Mouse (Mus musculus): ENCODE results near the gene Mrap.

The Mrap gene

DNA sequence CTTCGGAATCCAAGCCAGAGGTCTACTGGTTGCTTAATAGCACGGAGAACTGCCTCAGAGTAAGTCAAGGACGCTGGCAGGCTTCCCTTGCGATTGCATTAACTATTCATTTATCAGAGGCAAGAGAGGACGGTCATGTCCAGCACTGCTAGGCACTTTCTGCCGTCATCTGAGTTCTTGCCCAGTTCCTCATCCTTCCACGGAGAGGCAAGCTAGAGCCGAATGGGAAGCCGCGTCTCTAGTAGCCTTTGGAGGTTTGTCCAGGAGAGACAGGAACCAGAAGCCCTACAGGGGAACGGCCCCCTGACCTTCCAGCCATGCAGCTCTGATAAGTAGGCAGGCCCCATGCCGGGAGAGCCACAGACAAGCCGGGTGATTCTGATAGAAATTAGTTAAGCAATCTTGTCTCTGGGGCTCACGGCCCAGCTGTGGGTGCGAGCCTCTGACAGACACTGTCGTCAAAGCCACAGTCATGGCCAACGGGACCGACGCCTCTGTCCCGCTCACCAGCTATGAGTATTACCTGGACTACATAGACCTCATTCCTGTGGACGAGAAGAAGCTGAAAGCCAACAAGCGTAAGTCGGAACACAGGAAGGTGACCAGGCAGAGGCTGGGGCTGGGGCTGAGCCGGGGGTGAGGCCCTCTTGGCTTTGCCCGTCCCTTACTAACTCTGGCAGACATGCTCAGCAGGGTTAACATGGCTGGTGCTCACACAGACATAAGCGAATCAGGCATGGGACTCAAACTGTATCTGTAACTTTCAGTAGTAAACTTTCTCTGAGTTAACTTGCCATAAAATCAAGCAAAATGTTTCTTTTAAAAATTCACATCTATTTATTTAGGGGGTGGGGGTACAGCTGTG lies at the start of gene Mrap:
Gene Mrap, plus strand, starts transcription at position 116 of the 865 bp plus-strand sequence.
- DNase-seq, result no peak

DNA sequence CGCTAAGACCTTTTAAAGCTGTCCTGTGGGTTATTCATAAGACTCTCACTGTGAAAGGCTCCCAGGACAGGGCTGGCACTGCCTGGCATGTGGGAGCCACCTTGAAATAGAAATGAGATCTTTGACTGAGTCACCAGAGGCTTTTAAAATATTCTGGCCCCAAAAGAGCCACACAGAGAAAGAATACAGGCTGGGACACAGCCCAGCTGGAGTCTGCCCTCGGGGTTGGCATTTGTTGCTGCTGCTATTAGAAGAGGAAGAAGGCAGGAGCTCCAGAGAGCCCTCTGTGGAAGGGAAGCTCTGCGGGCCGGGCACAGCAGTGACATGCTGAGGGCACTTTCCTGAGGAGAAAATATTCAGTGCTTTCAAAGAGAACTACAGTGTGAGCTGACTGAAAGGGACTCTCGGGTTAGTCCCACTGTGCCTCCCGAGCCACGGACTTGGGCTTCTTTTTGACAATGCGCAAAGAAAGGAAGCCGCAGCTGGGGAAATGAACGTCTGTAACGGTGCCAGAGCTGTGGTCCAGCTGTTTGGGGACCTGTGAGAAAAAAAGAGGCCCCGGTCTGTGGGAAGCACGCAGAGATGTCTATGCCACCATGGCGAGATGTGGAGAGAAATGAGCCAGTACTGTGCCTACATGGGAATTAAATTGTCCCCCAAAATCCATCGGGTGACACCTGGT lies 45.2 kb upstream of the Mrap start:
- DNase-seq, result no peak

DNA sequence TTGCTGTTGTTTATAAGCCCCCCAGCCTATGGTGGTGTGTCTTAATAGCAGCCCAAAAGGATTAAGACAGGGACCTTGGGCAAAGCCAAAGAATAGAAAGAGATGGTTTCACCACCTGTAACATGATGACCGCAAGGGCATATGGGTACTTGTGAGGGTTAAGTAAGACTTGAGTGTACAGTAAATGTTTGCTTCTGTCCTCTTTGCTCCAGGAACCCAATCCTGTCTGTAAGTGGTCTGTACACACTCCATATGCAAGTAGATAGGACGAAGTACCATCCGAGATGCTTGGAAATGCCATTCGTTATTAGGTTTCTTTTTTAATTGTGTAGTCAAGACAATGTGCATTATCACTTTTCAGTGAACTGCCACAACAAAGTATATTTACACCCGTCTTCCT lies 44.4 kb upstream of the Mrap start:
- no peak for DNase-seq

DNA sequence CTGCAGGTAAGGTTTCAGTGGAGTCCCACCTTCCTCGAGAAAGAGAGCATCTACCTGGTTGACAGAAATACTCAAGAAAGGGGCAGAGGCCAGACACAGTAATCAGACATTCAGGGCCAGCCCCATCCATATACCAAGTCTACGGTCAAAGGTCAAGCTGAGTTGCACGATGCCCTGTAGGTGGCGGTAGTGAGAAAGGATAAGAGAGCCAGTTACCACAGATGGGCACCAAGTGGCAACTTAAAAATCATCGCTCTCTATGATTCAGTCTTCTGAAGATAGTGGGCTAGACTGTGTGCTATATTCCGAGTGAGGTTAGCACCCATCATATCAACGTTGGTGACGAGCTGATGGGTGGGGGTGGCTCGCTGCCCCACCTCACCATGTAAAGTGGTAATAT lies 43.3 kb upstream of the Mrap start:
- no peak for DNase-seq

GRCm38 (mm10) chr16:90695121-90695520 lies 42.9 kb upstream of the Mrap start:
- no peak for DNase-seq

- DNase-seq, result no peak
Observed at GRCm38 (mm10) chr16:90696306-90696705, 41.7 kb upstream of the Mrap start.

DNA sequence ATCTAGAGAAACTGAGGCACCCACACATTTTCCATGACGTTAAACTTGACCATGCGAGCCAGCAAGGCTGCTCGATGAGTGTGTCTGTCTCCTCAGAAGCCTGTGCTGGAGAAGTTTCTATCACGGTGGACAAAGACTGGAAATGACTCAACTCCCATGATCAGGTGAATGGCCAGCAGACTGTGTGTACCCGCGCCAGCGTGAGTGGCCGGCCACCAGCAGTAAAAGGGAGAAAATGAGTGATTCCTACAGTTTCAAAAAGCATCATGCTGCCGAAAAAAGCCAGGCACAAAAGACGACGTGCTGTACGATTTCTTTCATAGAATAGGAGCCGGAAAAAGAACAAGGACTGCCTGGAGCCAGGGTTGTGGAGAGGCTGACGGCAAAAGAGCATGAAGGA lies 38.6 kb upstream of the Mrap start:
- no peak for DNase-seq

GRCm38 (mm10) chr16:90701541-90701940 lies 36.5 kb upstream of the Mrap start:
- no peak for DNase-seq

DNA sequence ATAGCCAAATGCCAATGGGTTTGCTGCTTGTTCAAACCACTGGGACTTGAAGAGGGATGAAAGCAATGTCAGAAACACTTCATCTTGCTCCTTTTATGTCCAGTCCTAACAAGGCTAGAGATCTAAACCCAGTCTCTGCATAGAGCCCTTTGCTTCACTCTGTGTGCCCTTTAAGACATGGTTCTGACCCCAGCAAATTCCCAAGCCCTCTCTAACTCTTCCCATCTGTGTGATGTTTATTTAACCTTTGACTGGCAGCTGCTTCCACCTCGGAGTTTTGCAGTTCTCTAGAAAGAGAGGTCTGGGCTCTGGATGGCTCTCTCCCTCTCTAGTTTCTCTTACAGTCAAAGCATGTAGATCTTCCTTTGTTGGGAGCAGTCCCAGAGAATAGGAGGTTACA lies 34.4 kb upstream of the Mrap start:
- no peak for DNase-seq

GRCm38 (mm10) chr16:90704161-90704825 lies 33.7 kb upstream of the Mrap start:
- DNase-seq, result no peak

DNA sequence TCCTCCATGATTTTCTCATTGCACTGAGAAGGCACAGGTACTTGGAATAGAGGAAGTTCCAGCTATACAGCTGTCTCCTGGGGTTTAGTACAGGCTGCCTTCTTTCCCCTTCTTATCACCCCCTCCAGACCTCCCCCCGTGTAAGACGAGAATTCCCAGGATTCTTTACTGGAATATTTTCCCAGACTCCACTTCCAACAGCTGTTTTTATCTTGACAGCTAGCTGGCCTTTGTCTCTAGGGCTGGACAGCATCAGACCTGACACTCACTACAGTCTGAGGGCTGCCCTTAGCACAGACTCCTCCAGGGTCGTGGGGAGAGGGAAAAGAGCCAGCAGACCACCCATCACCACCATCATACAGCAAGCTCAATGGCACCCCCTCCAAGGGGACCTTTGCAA lies 31.7 kb upstream of the Mrap start:
- no peak for DNase-seq

GRCm38 (mm10) chr16:90709711-90710289 lies 28.2 kb upstream of the Mrap start:
- peak; percentile 78 for DNase-seq

DNA sequence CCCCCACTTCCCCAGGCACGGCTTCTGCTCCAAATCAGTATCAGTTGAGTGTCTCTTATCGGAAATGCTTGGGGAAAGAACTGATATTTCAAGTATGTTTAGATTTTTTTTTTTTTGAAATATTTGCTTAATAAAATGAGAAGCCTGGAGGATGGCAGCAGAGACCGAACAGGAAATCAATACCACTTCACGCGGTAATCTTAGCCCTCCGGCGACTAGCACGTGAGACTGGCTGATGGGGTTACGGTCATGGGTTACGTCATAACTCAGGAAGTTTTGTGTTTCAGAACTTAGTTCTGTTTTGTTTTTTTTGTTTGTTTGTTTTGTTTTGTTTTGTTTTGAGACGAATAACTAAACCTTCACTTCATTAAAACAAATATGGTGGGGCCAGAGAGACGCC lies 27.7 kb upstream of the Mrap start:
- DNase-seq, result no peak

- no peak for DNase-seq
Observed at GRCm38 (mm10) chr16:90724051-90724450, 14.0 kb upstream of the Mrap start.

DNA sequence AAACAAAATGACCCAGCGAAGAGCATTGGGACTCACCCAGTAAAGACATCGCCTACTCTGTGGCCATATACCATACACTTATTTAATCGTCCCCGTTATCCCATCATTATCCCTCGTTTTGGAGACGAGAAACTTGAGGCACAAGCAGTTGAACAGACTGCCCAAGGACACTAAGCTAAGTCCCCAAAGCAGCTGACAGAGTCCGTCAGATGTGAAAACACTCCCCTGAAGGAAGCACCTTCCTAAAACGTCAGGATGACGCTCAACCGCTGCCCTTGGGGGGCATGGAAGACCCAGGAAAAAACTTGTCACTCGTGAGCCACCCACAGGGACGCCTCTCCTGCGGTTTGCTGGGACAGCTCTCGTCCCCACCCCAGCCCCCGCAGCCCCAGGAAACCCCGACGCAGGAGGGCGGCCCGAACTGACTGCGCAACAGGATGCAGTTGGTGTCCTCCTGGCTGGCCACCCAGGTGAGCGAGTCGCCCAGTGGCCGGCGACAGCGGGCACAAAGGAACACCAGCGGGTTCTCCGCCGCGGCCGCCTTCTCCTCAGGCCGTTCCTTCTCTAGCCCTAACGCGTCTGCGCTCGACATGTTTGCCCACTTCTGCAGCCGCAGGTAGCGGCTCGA lies 11.3 kb upstream of the Mrap start:
- DNase-seq, result no peak

GRCm38 (mm10) chr16:90727233-90728115 lies 10.5 kb upstream of the Mrap start, which contains the start of gene Mis18a:
Mis18a (minus strand) TSS chr16:90727404.
- peak; percentile 97 for DNase-seq

GRCm38 (mm10) chr16:90735611-90736010 lies 2.4 kb upstream of the Mrap start:
- DNase-seq, result no peak

DNA sequence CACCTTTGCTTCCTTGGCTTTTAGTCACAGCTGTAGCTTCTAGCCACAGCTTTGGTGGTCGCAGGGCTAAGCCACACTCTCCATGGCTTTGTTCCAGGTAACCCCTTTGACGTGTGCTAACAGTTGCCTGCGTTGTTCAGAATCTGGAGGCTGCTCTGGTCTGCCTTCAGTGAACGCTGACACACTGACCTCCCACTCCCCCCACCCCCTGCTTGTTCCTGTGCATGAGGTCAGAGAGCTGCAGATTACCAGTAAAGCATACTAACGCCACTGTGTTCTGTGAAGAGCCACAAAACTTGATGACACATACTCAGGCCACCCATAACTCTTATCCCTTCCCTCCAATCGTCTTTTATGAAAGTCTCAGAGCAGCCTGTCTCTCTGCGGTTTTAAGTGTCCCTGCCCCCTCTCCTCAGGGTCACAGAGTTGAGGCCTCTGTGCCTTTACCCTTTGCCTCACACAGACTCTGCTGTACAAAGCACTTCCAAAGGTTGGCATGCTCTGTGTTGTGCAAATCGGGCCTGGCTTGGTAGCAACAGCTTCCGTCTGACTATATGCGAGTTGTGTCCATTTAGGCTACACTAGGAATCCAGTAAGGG lies 1.2 kb upstream of the Mrap start:
- DNase-seq, result no peak

DNA sequence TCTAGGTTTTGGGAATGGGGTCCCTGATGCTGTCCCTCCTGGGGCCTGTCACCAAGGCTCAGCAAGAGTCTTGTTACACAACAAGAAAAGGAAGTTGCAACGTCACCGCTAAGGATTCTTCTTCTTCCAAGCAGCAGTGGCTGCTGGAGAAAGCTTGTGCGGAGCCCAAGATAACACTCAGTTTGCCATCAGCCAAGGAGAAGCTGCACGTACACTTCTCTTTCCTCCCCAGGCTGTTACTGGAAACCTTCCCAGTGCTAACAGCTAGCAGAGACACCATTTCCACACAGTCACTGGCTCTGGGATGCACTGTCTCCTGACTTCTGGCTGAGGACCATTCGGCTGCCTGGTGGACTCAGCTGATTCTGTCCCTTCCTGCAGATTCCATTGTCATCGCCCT lies 9.1 kb downstream of the Mrap start:
- DNase-seq, result peak; percentile 16

DNA sequence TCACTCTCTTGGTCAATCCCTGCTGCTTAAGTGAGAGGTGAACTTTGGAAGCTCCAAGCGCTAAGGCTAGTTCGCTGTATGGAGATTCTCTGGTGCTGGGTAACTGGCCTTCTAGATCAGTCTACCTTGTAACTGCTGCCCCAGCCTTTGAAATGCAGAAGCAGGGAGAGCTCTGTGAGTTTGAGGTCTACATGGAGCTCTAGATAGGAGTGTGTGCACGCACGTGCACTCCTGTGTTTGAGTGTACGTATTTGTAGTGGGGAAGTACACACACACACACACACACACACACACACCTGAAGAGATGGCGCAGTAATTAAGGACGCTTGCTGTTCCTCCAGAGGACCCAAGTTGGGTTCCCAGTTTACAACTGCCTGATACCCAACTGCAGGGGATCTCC lies 10.2 kb downstream of the Mrap start:
- no peak for DNase-seq

- DNase-seq, result no peak
Observed at GRCm38 (mm10) chr16:90753386-90753941, 15.5 kb downstream of the Mrap start.

All from right cerebral cortex, postnatal 14 days (tissue).